Mouse (Mus musculus) liver, embryonic 15.5 days (tissue): ENCODE data around the gene Psmc5. TPM values are rescaled to one million over a fixed set of nuclear protein-coding genes. Genes with fewer than 3 reads are reported as not detected.

ENCODE experiments used
- ATAC-seq: fragments of 200-750 bp; cut with Nextera tagmentation; 2 replicates; pipeline ENCODE4 v1.8.0; 2017; ENCODE audit warnings: moderate number of reproducible peaks, mild to moderate bottlenecking, moderate library complexity; ENCODE audit not compliant: insufficient read depth
- H3K27ac ChIP-seq: fragments of 300-500 bp; sonication (generic); replicated peaks from 2 replicates; pipeline ENCODE4 v1.5.1; 2015; ENCODE audit warnings: mild to moderate bottlenecking, inconsistent platforms
- H3K27me3 ChIP-seq: fragments of 300-500 bp; sonication (generic); 2 replicates; pipeline ENCODE4 v1.6.1; 2015; ENCODE audit warnings: mild to moderate bottlenecking, inconsistent platforms
- H3K36me3 ChIP-seq: fragments of 300-500 bp; sonication (generic); replicated peaks from 2 replicates; pipeline ENCODE4 v1.6.1; 2015; ENCODE audit warnings: moderate library complexity, mild to moderate bottlenecking, inconsistent platforms
- H3K4me1 ChIP-seq: fragments of 300-500 bp; sonication (generic); replicated peaks from 2 replicates; pipeline ENCODE4 v1.6.1; 2015; ENCODE audit warnings: inconsistent platforms
- H3K4me2 ChIP-seq: fragments of 300-500 bp; sonication (generic); 2 replicates; pipeline ENCODE4 v1.6.1; 2015; ENCODE audit warnings: moderate library complexity, mild to moderate bottlenecking, inconsistent platforms
- H3K4me3 ChIP-seq: fragments of 300-500 bp; sonication (generic); replicated peaks from 2 replicates; pipeline ENCODE4 v1.5.1; 2015; ENCODE audit warnings: mild to moderate bottlenecking, inconsistent platforms
- H3K9ac ChIP-seq: fragments of 300-500 bp; sonication (generic); 2 replicates; pipeline ENCODE4 v1.6.1; 2015; ENCODE audit warnings: moderate library complexity, mild to moderate bottlenecking, inconsistent platforms
- H3K9me3 ChIP-seq: fragments of 300-500 bp; sonication (generic); replicated peaks from 2 replicates; pipeline ENCODE4 v1.6.1; 2016; ENCODE audit warnings: inconsistent platforms
- WGBS: fragments of 180-500 bp; shearing (Covaris S2); methylation state at CpG from one replicate; pipeline ENCODE4 v1.1.7; 2015; ENCODE audit warnings: mixed read lengths; ENCODE audit not compliant: insufficient replicate concordance; 5-methylcytosine and 5-hydroxymethylcytosine counted together
- polyA plus RNA-seq: library from polyadenylated mRNA; unstranded; fragments of >200 nt; fragmentation: Nextera tagmentation; extraction: Ambion mirVana; gene quantifications from 2 replicates; pipeline ENCODE4 v1.2.1, GENCODE M21; 2015

Psmc5 gene
- polyA plus RNA-seq, 1 experiment from 2014 or later, result 128 TPM

DNA sequence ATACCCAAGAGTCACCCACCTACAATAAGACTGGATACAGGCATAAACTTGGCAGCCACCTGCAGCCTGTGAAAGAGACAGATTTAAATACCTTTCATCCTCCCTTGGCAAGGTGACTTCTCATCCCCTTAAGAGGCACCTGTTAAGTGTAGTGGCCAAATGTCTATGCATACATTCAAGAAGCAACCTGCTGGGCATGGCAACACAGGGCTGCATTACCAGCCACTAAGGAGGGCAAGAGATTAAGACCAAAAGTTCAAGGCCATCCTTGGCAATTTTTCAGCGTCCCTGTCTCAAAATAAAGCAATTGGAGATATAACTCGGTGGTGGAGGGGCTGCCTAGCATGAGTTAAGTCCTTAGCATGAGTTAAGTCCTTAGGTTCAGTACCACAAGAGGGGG lies 1.2 kb upstream of the Psmc5 start:
- ATAC-seq, result no peak
- H3K27me3 ChIP-seq, result no peaks in the 10 kb centered on the region
- no peaks in the 10 kb centered on the region for H3K9me3 ChIP-seq
- peak overlapping the region; percentile 89 for H3K9ac ChIP-seq
- peaks cover 35% of the 10 kb centered on the region for H3K4me1 ChIP-seq
- peaks cover 71% of the 10 kb centered on the region for H3K36me3 ChIP-seq
- peak overlapping the region; percentile 88 for H3K4me3 ChIP-seq
- H3K27ac ChIP-seq, result no peak overlapping the region
- 10% methylated on average over 2 of the region's 2 CpGs for WGBS
- peak overlapping the region; percentile 90 for H3K4me2 ChIP-seq

DNA sequence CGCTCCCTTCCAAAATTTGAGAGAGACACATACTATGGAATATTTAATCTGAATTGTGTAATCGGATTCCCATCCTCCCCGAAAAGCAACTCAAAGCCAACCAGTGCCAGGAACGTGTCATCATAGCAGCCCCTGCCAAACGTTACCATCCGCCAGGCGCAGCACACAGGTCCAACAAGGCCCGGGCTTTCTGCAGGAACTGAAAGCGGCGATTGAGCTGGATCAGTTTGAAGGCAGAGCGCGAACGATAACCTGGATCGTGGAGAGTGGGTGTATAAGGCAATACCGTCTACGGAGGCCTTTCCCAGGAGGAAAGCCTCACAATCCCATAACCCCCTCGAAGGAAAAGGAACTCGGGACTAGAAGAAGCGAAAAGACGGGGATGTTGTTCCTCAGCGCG lies 780 bp upstream of the Psmc5 start:
- no peak for ATAC-seq
- WGBS, result 2% methylated on average over 22 of the region's 22 CpGs
- H3K4me2 ChIP-seq, result peak overlapping the region; percentile 90
- H3K27me3 ChIP-seq, result no peaks in the 10 kb centered on the region
- peaks cover 35% of the 10 kb centered on the region for H3K4me1 ChIP-seq
- H3K27ac ChIP-seq, result peak overlapping the region; percentile 85
- peak overlapping the region; percentile 89 for H3K9ac ChIP-seq
- no peaks in the 10 kb centered on the region for H3K9me3 ChIP-seq
- peak overlapping the region; percentile 88 for H3K4me3 ChIP-seq
- peaks cover 70% of the 10 kb centered on the region for H3K36me3 ChIP-seq

DNA sequence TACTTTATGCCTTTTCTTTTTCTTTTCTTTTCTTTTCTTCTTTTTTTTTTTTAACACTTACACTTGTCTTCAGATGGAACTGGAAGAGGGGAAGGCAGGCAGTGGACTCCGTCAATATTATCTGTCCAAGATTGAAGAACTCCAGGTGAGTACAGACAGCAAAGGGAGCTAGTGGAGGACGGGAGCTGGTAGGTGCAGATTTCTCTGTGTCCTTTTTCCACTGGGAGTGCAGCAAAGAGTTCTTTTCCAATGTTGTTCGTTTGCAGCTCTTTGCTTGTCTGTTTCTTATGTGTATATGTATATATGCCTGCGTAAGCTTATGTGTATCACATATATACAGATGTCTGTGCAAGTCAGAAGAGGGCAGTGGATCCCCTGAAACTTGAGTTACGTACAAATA lies 821 bp downstream of the Psmc5 start:
- Histone ChIP-seq H3K36me3 (peaks cover 67% of the 10 kb centered on the region), H3K4me2 (peak overlapping the region; percentile 90), H3K9me3 (no peaks in the 10 kb centered on the region), H3K4me3 (peak overlapping the region; percentile 88), H3K27me3 (no peaks in the 10 kb centered on the region), H3K9ac (peak overlapping the region; percentile 89), H3K4me1 (peaks cover 35% of the 10 kb centered on the region), H3K27ac (peak overlapping the region; percentile 85)
- no peak for ATAC-seq
- WGBS, result 51% methylated on average over 5 of the region's 5 CpGs

DNA sequence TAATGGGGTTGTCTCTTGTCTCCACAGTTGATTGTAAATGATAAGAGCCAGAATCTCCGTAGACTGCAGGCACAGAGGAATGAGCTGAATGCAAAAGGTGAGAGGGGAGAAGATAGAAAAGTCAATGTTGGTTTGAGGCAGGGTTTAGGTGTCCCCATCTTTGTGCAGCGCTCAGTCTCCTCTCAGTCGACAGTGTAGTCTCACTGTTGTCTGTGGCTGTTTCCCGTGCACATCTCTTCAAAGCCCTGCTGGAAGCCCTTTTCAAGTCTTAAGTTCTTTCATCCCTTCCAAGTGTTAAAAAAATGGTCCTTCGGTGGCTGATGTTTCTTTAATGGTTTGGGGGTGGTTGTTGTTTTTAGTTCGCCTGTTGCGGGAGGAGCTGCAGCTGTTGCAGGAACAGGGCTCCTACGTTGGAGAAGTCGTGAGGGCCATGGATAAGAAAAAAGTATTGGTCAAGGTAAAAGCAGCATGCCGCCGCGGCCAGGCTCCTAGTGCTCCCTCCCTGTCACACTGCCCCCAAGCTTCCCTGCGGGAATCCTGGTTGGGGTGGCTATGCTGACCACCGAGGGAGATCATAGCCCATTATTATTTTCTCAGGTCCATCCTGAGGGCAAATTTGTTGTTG lies 5.0 kb downstream of the Psmc5 start:
- ATAC-seq, result no peak
- H3K36me3 ChIP-seq, result peaks cover 83% of the 10 kb centered on the region

DNA sequence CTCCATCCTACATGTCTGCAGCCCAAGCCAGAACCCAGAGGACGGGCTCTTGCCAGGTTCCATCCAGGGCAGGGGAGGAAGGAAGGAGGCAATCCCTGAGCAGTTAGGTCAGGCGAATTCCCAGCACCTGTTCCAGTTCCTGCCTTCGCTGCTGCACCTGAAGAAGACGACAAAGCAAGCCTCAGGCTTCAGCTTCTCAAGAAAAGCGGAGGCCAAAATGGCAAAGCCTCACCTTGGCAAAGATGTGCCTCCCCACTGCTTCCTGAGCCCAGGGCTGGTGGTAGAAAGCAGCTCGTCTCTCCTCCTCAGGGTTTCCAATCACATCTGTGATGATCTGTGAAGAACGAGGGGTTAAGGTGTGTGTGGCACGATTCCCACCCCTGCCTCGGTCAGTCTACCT lies 8.0 kb downstream of the Psmc5 start:
- 77% methylated on average over 9 of the region's 9 CpGs for WGBS
- H3K9me3 ChIP-seq, result no peaks in the 10 kb centered on the region

More for the DNA sequence above, 5.0 kb downstream of the Psmc5 start:
- no peaks in the 10 kb centered on the region for H3K9me3 ChIP-seq
- H3K4me3 ChIP-seq, result no peak overlapping the region
- no peak overlapping the region for H3K4me2 ChIP-seq
- H3K9ac ChIP-seq, result no peak overlapping the region
- no peaks in the 10 kb centered on the region for H3K27me3 ChIP-seq
- no peak overlapping the region for H3K27ac ChIP-seq
- H3K4me1 ChIP-seq, result peaks cover 18% of the 10 kb centered on the region
- 82% methylated on average over 14 of the region's 14 CpGs for WGBS

DNA sequence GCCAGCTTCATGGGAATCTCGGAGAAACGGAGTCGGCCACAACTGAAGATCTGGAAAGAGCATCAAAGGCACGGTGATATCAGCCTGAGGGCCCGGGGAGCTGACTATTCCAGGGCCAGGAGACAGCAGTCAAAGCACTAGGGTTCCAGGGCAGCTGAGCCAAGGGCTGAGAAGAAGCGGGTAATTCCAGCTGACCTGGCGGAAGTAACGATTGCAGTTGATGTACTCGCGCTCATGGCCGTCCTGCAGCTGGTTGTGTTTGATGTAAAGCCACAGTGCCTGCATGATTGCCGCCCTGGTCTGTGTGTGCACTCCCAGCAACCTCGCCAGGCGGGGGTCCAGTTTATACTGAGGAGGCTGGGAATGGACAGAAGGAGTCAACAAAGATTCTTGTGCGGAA lies 9.0 kb downstream of the Psmc5 start:
- Histone ChIP-seq H3K9ac (no peak overlapping the region), H3K27ac (no peak overlapping the region), H3K4me3 (no peak overlapping the region), H3K27me3 (no peaks in the 10 kb centered on the region), H3K9me3 (no peaks in the 10 kb centered on the region), H3K4me1 (peaks cover 26% of the 10 kb centered on the region), H3K4me2 (no peak overlapping the region), H3K36me3 (peaks cover 81% of the 10 kb centered on the region)
- no peak for ATAC-seq
- 87% methylated on average over 15 of the region's 15 CpGs for WGBS

More for the DNA sequence above, 8.0 kb downstream of the Psmc5 start:
- H3K4me2 ChIP-seq, result no peak overlapping the region
- H3K9ac ChIP-seq, result no peak overlapping the region
- peaks cover 91% of the 10 kb centered on the region for H3K36me3 ChIP-seq
- H3K27me3 ChIP-seq, result no peaks in the 10 kb centered on the region
- no peak overlapping the region for H3K4me3 ChIP-seq
- no peak for ATAC-seq
- H3K27ac ChIP-seq, result no peak overlapping the region
- H3K4me1 ChIP-seq, result peaks cover 19% of the 10 kb centered on the region

DNA sequence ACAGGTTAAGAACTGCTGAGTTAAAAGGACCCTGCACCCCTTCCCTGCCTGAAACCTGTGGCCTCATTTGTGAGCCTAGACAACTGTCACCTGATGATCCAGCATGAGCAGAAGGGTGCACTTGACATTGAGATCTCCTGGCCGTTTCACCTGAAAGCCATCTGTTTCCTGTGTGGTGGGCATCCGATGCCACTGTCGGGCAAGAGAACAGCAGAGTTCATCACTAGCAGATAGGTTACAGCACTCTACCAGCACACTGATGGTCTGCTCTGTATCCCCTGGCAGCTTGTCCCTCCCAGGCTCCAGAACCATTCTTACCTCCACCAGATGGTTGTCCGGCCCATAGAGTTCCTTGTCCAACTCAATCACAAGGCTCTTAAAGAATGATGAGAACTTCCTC lies 9.6 kb downstream of the Psmc5 start:
- WGBS, result 74% methylated on average over 4 of the region's 4 CpGs
- Histone ChIP-seq H3K27ac (no peak overlapping the region), H3K4me1 (peaks cover 32% of the 10 kb centered on the region), H3K36me3 (peaks cover 79% of the 10 kb centered on the region), H3K9ac (no peak overlapping the region), H3K27me3 (no peaks in the 10 kb centered on the region), H3K9me3 (no peaks in the 10 kb centered on the region), H3K4me3 (no peak overlapping the region), H3K4me2 (no peak overlapping the region)
- no peak for ATAC-seq

DNA sequence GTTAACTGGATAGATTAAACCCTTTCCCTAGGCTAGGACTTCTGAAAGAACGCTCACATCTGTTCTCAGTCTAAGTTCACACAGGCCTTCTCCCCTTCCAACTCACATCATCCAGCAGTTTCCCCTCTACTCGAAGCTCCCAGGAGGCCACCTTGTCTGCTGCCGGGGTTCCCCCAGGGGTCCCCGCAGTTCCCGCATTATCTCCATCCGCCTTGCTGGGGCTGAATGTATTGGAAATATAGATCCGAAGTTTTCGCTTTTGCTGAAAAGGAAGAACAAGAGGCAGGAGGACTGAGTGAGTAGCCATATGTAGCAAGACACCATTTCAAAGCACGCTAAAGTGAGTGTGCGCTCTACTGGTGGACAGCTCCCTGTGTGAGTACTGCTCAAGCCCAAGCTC lies 10.5 kb downstream of the Psmc5 start:
- no peak overlapping the region for H3K9ac ChIP-seq
- 85% methylated on average over 10 of the region's 10 CpGs for WGBS
- peaks cover 40% of the 10 kb centered on the region for H3K4me1 ChIP-seq
- H3K36me3 ChIP-seq, result peaks cover 71% of the 10 kb centered on the region
- no peak overlapping the region for H3K4me3 ChIP-seq
- no peak overlapping the region for H3K4me2 ChIP-seq
- no peak overlapping the region for H3K27ac ChIP-seq
- no peaks in the 10 kb centered on the region for H3K27me3 ChIP-seq
- no peak for ATAC-seq
- H3K9me3 ChIP-seq, result no peaks in the 10 kb centered on the region

DNA sequence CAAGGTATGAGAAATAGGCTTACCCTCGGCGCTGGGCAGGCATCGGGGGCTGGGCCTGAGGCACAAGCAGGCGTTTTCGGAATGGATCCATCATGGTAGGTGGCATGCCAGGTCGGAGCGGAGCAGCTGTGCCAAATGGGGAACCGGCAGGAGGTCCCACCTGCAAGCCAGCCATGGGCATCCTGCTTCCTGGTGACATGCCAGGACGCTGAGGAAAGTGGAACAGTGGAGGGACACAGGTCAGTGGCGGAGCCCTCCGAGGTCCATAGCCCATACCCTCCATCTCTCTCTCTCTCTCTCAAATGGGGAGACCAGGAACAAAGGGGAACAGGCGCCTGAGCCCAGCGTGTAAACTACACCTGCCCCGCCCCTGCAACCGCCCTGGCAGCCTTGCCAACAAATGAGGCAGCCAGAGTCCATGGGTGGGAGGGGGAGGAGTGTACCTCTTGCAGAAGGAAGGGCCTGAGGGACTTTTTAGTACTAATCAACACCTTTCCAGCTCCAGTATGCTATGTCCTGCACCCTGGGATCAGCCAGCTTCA lies 11.4 kb downstream of the Psmc5 start:
- peaks cover 61% of the 10 kb centered on the region for H3K36me3 ChIP-seq
- H3K27ac ChIP-seq, result no peak overlapping the region
- ATAC-seq, result no peak

DNA sequence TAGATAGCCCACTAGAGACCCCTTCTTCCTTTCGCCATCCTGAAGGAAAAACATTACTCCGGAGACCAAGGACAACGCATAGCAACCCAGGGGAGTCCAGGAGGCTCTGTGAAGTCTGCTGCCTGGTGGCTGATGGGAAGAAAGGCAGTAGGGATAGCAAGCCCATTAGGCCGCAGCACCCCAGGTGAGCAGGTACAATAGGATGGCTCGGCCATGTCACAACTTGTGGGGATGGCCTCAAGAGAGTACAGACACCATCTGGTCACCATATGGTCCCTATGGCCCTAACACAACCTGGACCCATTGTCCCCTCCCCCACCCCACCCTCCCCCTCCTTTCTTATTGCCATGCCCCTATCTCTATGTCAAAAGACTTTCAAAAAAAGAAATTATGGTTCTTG lies 11.9 kb downstream of the Psmc5 start:
- ATAC-seq, result no peak
- Histone ChIP-seq H3K36me3 (peaks cover 56% of the 10 kb centered on the region), H3K9ac (no peak overlapping the region), H3K4me1 (peaks cover 44% of the 10 kb centered on the region), H3K9me3 (no peaks in the 10 kb centered on the region), H3K4me2 (no peak overlapping the region), H3K27me3 (no peaks in the 10 kb centered on the region), H3K27ac (no peak overlapping the region), H3K4me3 (no peak overlapping the region)
- WGBS, result 81% methylated on average over 5 of the region's 5 CpGs

More for the DNA sequence above, 11.4 kb downstream of the Psmc5 start:
- Histone ChIP-seq H3K4me1 (peaks cover 44% of the 10 kb centered on the region), H3K9me3 (no peaks in the 10 kb centered on the region), H3K27me3 (no peaks in the 10 kb centered on the region), H3K9ac (no peak overlapping the region), H3K4me2 (no peak overlapping the region), H3K4me3 (no peak overlapping the region)
- WGBS, result 81% methylated on average over 15 of the region's 15 CpGs

DNA sequence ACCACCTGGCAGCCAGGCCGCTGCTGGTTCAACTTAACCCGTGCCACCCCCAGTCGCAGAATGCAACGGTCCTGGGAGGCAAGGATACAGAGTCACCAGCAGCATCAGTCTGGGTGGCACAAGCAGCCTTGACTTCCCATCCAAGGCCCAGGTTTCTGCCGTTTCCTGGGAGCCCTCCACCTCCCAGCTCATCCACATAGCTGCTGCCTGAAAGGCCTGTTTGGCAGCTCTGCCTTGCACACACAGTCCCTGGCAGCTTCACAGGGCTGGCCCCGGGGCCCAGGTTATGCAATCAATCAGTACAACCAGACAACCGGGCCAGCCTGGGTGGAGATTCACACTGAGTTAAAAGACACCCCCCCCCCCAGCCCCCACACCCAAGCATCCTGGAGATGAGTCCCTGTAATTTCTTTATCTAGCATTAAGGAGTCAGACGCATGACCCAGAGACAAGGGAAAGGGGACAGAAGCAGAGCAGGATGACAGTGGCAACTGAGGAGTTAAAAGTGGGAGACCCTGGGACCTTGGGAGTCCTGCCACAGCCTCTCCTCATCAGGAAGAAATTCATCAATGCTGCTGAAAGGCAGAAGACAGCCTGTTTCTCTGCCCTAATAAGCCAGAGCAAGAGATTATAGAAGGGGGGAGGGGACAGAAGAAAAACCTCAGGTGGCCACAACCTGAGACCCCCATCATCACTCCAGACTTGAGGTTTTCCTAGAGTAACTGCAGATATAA lies 12.5 kb downstream of the Psmc5 start:
- Histone ChIP-seq H3K4me1 (peaks cover 48% of the 10 kb centered on the region), H3K36me3 (peaks cover 50% of the 10 kb centered on the region), H3K4me3 (no peak overlapping the region), H3K4me2 (0 out of 2 replicates have a peak overlapping the region, but pooled peaks have one; percentile 12), H3K27ac (no peak overlapping the region), H3K9me3 (no peaks in the 10 kb centered on the region), H3K9ac (no peak overlapping the region), H3K27me3 (no peaks in the 10 kb centered on the region)
- ATAC-seq, result no peak
- 62% methylated on average over 8 of the region's 8 CpGs for WGBS
